Mouse (Mus musculus): ENCODE data around the gene Ctnna3.
A peak's percentile ranks its signal among the peaks of the same experiment; 100 is the strongest.
"Not testable (repeated sequence)": the region's sequence is repeated elsewhere in the genome, so short reads cannot be mapped to it uniquely, and the experiment has no call there.

The Ctnna3 gene

DNA sequence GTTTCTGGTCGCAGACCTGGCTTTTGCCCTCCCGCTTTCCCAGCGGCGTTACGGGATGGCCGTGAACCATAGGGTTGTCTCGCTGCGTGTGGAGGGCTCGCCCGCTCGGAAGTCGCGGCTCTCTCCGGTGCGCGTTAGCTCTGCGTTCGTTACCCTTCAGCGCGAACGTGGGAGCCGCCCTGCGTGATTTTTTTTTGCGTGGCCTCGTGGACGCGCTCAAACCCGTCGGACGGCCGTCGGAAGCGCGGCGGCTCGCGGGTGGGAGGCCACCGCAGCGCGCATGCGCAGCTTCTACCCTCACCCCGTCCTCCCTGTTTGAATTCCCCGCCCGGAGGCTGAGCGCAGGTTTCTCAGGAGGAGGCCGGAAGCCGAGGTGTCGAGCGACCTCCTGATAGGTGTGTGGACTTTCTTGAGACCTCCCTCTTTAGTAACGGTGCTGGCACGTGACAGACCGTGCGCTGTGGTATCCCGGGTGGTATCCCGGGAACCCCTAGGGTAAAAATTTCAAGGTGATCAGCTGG is at the start of gene Ctnna3:
TSS of gene Ctnna3 (plus strand) at position 314 of the 521 bp plus-strand sequence.
- peak; percentile 93 for DNase-seq

DNA sequence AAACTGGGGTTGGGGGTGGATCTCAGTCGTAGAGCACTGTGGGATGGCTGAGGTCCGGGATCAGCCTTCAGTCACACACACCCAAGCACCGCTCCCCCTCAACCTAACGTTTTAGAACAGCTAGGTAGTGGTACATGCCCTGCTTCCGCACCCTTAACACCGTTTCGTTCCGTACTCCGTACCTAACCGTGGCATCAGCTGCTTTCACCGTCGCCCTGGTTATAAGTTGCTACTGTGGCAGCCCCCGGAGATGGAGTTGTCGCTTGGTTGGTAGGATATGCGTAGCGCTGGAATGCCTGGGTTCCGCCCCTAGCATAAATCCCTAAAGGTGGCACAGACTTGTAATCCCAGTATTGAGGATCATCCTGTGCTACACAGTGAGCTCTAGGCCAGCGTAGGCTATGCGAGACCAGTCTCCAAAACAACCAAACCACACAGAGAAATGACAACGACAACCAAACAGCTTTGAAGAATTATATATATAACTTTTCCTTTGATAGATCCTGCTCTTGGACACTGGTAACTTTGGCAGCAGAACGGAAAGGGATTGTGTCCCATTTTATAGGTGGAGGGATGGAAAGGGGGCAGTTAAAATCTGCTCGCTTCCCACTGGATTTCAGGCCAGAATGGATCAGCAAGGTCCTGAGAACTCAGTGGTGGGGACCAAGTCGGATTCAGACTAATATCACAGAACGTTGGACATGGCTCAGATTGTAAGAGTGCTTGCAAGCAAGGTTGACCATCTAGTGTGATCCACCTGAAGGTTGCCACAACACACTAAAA is 48.2 kb upstream of the Ctnna3 start, which contains the start of gene Sirt1:
TSS of gene Sirt1 (minus strand) at position 207 of the 783 bp plus-strand sequence.
- peak; percentile 14 for DNase-seq

DNA sequence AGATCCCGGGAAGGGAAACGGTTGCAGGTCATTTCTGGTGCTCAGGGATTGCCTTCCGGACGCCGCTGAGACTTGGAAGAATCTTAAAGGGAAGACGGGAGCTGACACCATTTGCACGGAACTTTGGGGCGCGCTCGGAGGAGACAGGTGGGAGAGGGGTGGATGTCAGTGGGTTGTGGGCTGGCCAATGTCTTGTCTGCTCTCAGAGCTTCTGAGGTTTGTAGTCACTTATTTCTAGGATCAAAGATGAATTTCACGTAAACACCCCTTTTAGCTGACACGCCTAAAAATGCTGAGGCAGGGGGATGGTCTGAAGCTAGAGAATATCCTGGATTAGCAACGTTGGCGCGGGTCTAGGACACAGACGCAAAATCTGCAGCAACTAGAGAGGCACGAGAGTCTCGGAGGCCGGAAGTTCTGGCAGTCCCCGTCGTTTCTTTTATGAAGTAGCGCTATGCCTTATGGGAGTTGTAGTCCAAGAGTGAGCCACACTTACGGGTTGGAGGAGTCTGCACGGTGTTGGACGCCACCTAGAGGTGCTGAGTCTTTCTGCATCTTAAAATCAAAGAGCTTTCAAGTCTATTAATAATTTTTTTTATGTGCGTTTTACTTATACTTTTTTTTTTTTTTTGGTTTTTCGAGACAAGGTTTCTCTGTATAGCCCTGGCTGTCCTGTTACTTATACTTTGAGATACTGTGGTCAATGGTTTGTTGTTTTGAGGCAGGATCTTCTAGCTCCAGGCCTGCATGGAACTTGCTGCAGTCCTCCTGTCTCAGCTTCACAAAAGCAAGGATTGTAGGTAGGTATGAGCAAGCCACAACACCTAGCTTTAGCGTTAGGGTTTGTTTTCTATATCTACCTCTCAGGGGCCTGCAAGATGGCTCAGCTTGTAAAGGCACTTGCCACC is 47.3 kb upstream of the Ctnna3 start, which contains the start of gene Dnajc12:
TSS of gene Dnajc12 (plus strand) at position 72 of the 908 bp plus-strand sequence.
- peak; percentile 89 for DNase-seq

DNA sequence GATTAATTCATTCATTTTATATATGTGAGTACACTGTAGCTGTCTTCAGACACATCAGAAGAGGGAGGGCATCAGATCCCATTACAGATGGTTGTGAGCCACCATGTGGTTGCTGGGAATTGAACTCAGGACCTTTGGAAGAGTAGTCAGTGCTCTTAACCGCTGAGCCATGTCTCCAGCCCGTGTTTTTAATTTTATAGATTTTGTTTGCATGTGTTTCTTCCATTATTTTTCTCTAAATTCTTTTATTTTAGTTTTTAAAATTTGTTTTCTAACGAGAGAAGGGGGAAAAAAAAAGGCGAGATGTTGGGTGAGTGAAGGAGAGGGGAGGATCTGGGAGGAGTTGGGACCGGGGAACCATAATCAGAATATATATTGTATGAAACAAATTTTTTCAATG is 44.0 kb upstream of the Ctnna3 start:
- DNase-seq, result not testable (repeated sequence)

DNA sequence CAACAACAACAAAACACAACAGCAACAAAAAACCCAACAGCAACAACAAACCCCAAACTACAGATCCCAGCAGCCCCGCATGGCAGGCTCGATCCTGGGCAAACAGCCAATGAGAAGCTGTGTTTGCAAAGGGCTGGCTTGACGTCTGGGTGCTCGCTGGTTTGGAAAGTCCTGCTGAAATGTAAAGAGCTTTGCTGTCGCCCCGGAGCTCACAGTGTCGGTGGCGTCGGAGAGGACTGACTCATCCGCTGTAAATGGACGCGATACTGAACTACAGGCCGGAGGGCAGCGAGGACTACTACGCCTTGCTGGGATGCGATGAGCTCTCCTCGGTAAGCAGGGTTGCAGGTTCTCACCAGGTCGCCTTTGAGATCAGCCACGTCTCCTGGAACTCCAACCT is 43.5 kb upstream of the Ctnna3 start:
- peak; percentile 91 for DNase-seq

DNA sequence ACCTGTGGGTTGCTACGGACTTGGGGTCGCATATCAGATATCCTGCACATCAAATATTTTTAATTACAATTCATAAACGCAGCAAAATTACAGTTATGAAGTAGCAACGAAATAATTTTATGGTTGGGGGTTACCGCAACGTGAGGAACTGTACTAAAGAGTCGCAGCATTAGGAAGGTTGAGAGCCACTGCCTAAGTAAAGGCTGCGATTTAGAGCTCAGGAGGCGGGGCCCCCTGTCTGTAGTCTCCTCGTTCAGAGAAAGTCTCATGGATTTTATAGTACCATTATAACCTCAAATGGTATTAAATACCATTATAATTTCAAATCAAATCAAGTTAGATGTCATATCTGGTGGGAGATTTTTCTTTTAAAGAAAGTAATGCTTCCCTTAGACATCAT is 42.9 kb upstream of the Ctnna3 start:
- no peak for DNase-seq

DNA sequence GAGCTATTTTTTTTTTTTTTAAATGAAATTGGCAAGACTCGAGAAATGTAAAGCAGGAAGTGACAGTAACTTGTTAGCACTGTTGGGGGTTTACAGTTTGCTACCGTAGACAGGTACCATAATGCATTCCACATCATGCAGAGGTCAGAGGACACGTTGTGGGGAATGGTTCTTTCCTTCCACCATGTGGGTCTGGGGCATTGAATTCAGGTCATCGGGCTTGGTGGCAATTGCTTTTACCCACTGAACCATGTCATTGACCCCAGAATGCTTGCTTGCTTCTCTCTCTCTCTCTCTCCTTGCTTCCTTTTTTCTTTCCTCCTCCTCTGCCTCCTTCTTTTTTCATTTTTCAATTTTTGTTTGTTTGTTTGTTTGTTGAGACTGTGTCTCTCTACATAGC is 41.0 kb upstream of the Ctnna3 start:
- no peak for DNase-seq

DNA sequence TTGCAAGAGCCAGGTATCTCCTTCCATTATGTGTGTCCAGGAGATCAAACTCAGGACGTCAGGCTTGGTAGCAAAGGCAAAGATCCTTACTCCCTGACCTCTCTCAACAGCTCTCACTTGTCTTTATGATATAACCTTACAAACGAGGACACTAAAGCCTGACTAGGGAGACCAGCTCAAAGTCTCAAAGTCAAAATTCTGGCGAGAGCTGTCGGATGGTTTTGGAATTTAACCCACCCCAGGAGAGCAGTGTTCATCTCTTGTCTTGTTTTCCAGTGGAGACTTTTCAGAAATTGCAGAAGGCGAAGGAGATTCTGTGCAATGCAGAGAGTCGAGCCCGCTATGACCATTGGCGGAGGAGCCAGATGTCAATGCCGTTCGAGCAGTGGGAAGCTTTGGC is 32.9 kb upstream of the Ctnna3 start:
- DNase-seq, result no peak

DNA sequence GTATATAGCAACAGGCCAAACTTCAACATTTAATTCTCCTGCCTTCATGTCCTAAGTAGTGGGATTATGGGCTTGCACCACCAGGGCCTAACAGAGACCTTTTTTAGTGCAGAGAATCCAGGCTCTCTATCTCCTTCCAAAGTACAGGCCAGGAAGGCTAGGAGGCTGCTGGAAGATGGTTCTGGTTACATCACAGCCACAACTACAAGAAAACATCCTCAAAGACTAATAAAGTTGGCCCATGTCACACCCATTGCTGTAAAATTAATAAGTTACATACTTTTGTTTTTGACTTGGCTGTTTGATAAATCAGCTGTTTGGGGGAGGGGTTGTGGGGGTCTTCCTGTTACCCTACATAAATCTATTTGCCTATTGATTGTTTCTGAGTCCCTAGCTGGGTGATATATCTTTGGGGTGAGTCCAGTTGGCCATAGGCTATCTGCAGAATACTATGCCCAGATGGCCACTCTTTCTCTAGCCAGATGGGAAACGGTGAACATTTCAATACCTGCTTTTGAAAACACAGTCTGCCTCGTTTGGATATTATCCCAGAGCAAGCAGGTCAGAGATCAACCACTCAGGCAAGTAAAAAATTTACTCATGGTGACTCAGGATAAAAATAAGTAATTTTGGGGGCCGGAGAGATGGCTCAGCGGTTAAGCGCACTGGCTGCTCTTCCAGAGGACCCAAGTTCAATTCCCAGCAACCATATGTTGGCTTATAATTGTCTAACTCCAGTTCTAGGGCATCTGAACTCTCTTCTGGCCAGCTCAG is 27.0 kb upstream of the Ctnna3 start:
- DNase-seq, result no peak

DNA sequence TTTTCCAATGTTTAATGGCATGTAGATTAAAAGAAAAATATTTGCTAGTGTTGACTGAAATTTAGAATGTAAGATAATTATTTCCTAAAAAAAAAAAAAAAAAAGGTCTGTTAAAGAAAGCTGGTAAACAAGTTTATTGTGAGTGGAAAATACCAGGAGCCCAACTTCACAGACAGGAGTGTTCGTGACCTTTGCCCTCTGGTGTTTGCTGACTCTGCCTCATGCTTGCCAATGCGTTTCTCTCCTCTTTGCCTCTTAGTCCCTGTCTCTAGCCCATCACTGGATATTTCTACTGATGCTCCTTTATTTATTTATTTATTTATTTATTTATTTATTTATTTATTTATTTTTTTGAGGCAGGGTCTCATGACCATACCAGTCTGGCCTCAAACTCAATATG is 26.3 kb upstream of the Ctnna3 start:
- no peak for DNase-seq

DNA sequence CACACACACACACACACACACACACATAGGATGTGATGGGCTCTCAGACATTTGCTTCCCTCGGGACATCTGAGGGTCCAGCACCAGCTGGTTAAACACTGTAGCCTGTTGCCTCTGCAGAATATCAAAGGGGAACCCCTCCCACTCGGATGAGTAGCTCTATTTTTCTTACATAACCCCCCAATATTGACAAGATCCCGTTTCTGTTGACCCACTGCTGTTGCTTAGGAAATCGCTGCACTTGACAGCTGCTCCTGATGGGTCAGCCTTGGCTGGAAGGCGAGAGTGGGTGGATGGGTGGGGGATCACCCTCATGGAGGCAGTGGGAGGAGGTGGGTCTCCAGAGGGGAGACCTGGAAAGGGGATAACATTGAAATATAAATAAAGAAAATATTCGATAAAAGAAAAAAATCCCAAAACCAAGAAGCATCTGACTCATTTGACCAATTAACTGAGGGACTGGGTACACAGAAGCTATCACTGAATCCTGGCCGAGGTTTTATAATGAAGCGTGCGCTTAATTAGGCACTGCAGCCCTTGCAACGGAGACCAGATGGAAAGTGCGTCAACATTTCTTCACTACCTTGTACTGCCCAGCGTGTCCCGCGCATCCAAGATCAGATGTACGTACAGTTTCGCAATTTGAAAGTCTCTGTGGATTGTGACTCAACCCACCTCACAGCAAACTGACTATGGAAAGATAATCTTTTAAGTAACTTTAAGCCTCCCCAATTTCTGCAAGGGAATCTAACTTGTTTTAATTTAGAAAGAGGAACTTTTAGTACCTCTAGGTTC is 19.5 kb upstream of the Ctnna3 start:
- DNase-seq, result no peak

DNA sequence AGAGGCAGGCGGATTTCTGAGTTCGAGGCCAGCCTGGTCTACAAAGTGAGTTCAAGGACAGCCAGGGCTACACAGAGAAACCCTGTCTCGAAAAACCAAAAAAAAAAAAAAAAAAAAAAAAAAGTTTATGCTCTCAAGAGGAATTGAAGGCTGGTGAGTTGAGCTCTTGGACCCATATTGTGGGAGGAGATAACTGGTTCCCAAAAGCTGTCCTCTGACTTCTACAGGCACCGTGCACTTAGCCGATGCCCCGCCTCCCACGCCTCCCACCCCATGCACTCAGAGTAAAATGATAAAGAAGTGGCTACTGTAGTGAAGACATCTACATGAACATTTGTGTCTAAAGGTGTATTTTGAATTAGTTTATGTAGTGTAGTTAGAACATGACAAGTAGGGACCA is 18.2 kb upstream of the Ctnna3 start:
- DNase-seq, result not testable (repeated sequence)

DNA sequence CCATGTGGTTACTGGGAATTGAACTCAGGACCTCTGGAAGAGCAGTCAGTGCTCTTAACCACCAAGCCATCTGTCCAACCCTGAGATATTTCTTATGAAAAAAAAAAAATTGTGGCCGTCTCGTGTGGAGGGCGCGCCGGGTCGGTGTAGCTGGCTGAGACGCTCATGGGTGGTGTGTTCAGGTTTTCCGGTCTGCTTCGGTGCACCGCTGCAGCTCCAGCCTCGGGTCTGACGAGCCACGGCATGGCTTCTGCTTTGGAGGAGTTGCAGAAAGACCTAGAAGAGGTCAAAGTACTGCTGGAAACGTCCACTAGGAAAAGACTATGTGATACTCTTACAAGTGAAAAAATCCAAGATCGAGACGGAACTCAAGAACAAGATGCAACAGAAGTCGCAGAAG is 17.1 kb upstream of the Ctnna3 start:
- no peak for DNase-seq

DNA sequence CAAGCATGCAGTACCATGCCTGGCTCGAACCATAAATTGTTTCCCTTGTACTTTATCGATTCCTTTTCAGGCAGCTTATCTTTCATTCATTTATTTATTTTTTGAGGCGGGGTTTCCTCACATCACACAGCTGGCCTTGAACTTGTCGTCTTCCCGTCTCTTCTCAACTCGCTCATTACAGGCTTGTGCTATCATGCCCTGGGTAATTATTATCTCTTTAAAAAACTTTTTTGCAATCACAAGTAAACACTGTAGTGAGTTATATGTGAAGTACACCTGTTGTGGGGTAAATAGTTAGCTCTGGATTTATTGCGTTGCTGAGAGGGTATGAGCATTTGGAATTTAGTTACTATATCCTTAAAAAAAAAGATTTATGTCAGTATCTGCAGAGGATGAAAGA is 14.6 kb upstream of the Ctnna3 start:
- no peak for DNase-seq

DNA sequence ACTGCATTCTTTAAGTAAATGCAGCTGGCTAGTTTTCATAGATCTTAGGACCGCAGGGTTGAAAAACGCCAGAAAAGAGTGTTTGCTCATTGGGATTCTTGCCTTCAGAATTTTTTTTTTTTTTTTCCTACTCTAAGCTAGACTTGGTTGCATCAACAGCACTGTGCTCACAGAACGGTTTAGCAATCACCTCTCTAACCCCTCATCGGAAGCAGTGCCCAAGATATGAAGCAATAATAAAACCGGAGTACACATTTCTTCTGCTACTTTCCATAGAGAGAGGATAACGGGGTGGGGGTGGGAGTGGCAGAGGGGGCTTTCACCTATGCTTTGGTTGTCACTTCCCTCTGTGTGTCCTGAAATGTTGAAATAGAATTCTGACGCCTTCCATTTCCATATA is 14.0 kb upstream of the Ctnna3 start:
- DNase-seq, result no peak

DNA sequence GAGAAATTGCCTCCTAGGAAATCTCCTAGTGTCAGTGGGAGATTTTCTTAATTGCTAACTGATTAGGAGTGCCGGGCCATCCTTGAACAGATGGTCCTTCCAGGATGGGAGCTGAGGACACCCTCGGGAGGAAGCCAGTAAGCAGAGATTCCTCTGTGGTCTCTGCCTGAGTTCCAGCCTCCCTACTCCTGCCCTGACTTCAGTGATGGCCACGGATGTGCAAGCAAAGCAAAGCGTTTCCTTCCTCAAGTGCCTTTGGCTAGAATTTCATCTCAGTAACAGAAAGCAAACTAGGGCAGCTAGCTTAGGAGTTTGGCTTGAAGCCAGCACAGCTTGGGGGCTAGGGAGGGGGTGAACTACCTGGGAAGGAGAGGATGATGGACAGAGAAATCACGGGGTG is 12.8 kb upstream of the Ctnna3 start:
- no peak for DNase-seq

DNA sequence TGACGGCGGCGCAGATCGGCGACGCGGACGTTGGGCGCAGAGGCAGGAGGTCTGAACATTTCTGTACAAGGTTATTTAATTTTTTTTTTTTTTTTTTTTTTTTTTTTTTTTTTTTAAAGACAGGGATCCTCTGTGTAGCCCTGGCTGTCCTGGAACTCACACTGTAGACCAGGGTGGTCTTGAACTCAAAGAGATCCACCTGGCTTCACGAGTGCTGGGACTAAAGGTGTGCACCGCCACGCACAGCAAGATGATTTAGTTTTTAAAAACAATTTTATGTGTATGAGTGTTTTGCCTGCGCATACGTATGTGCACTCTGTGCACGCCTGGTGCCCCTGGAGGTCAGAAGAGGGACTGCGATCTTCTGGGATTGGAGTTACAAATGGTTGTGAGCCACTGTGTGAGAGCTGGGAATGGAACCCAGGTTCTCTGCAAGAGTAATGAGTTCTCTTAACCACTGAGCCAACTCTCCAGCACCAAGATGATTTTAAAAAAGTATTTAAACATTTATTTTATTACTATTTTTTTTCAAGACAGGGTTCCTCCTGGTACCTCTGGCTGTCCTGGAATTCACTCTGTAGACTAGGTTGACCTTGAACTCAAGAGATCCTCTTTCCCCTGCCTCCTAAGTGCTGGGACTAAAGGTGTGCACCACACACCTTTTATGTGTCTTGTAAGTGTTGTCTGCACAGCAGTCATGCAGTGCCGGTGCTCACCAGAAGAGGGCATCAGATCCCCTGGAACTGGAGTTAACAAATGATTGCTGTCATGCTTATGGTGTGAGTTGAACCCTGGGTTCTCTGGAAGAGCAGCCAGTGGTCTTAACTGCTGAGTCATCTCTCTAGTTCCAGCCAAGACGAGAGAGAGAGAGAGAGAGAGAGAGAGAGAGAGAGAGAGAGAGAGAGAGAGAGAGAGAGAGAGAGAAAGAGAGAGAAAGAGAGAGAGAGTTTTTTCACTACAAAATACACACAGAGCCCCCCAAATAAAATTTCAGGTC is 7.9 kb upstream of the Ctnna3 start, which contains the start of gene Gm7075:
TSS of gene Gm7075 (minus strand) at position 51 of the 997 bp plus-strand sequence.
- no peak for DNase-seq

DNA sequence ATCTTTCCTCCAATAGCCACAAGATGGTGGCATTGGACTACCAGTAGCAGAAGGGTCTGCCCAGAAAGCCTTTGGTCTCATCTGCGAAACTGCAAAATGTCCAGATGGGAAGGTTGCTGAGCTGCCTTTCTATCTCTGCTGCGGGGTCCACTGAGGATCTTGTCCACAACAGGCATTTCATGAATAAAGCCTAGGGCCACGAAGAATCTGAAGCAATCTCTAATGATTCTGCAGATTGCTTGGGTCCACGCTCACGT is 7.2 kb upstream of the Ctnna3 start:
- DNase-seq, result no peak

DNA sequence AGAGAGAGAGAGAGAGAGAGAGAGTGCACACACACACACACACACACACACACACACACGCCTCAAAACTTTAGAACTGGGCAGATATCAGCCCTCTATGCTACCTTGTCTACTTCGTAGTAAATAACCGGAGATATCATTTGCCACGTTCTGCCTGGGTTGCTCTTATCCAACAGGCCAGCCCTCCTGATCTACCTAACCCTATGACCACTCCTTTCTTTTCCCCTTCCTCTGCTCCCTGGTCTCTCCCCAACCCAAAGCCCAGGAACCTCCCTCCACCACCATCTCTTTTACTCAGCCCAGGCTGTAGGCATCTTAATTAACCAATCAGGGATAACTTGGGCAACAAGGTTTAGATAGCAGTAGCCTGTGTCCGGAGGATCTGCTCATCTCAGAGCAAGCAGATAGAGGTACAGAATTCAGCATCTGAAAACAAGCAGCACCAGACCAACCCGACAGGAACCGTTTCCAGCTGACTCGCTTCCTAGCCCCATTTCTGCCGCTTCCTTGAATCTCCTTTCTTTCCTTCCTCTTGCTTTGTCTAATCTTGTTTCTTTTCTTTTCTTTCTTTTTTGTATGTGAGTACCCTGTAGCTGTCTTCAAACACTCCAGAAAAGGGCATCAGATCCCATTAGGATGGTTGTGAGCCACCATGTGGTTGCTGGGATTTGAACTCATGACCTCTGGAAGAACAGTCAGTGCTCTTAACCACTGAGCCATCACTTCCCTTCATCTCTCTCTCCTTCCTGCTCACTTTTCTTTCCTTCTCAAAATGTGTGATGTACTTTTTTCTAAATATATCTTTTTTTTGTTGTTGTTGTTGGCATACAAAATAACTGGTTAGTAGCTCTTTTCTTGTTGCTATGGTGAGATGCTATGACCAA is 6.1 kb upstream of the Ctnna3 start:
- no peak for DNase-seq

DNA sequence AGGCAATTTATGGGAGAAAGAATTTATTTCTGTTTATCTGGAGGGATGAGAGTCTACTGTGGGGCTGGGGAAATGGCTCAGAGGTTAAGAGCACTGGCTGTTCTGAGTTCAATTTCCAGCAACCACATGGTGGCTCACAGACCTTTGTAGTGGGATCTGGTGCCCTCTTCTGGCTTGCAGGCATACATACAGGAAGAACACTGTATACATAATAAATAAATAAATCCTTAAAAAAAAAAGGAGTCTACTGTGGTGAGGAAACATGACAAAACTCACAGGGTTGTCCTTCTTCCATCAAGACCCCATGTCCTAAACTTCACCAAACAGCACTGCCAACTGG is 5.5 kb upstream of the Ctnna3 start:
- DNase-seq, result peak; percentile 21
